Mouse (Mus musculus): ENCODE data around the gene Dct. TPM values are rescaled to one million over a fixed set of nuclear protein-coding genes. Genes with fewer than 3 reads are reported as not detected.

Dct gene
- polyA plus RNA-seq, 1 experiment from 2014 or later, result 1.4 TPM

- Histone ChIP-seq H3K27me3 (ENCODE audit: control insufficient read depth, insufficient read depth, low read length) (no peaks in the 10 kb centered on the region), H3K27ac (ENCODE audit: low read depth, low read length) (no peak overlapping the region), H3K9ac (ENCODE audit: low read depth, low read length) (no peak overlapping the region), H3K9me3 (ENCODE audit: control insufficient read depth, low read length) (no peaks in the 10 kb centered on the region), H3K4me1 (ENCODE audit: control insufficient read depth, insufficient read depth, low read length) (no peaks in the 10 kb centered on the region), H3K4me3 (ENCODE audit: low read length) (no peak overlapping the region), H3K36me3 (ENCODE audit: control insufficient read depth, insufficient read depth, low read length) (no peaks in the 10 kb centered on the region), H3K4me2 (replicated peaks; ENCODE audit: low read depth, low read length) (no peak overlapping the region)
- no peak for ATAC-seq (ENCODE audit: low FRiP score, low TSS enrichment)
- 84% methylated on average over 8 of the region's 8 CpGs for WGBS
Observed at GRCm38 (mm10) chr14:118013237-118013636, 38.8 kb downstream of the Dct start.

GRCm38 (mm10) chr14:118009541-118009940 lies 42.5 kb downstream of the Dct start:
- WGBS, result 70% methylated on average over 9 of the region's 9 CpGs
- H3K27me3 ChIP-seq (ENCODE audit: control insufficient read depth, insufficient read depth, low read length), result no peaks in the 10 kb centered on the region
- no peak overlapping the region for H3K4me2 ChIP-seq (replicated peaks; ENCODE audit: low read depth, low read length)
- H3K4me1 ChIP-seq (ENCODE audit: control insufficient read depth, insufficient read depth, low read length), result no peaks in the 10 kb centered on the region
- no peak overlapping the region for H3K27ac ChIP-seq (ENCODE audit: low read depth, low read length)
- no peak overlapping the region for H3K4me3 ChIP-seq (ENCODE audit: low read length)
- no peaks in the 10 kb centered on the region for H3K36me3 ChIP-seq (ENCODE audit: control insufficient read depth, insufficient read depth, low read length)
- no peaks in the 10 kb centered on the region for H3K9me3 ChIP-seq (ENCODE audit: control insufficient read depth, low read length)
- no peak for ATAC-seq (ENCODE audit: low FRiP score, low TSS enrichment)
- no peak overlapping the region for H3K9ac ChIP-seq (ENCODE audit: low read depth, low read length)

- no peak overlapping the region for H3K4me3 ChIP-seq (ENCODE audit: low read length)
- H3K9ac ChIP-seq (ENCODE audit: low read depth, low read length), result no peak overlapping the region
- ATAC-seq (ENCODE audit: low FRiP score, low TSS enrichment), result 0 out of 2 replicates have a peak, but pooled peaks have one; percentile 20
- no peaks in the 10 kb centered on the region for H3K27me3 ChIP-seq (ENCODE audit: control insufficient read depth, insufficient read depth, low read length)
- no peaks in the 10 kb centered on the region for H3K4me1 ChIP-seq (ENCODE audit: control insufficient read depth, insufficient read depth, low read length)
- 16% methylated on average over 5 of the region's 5 CpGs for WGBS
- H3K9me3 ChIP-seq (ENCODE audit: control insufficient read depth, low read length), result no peaks in the 10 kb centered on the region
- H3K27ac ChIP-seq (ENCODE audit: low read depth, low read length), result no peak overlapping the region
- H3K36me3 ChIP-seq (ENCODE audit: control insufficient read depth, insufficient read depth, low read length), result no peaks in the 10 kb centered on the region
- H3K4me2 ChIP-seq (replicated peaks; ENCODE audit: low read depth, low read length), result no peak overlapping the region
Observed at GRCm38 (mm10) chr14:118005697-118006096, 46.3 kb downstream of the Dct start.

GRCm38 (mm10) chr14:118004434-118004833 lies 47.6 kb downstream of the Dct start:
- ATAC-seq (ENCODE audit: low FRiP score, low TSS enrichment), result no peak
- H3K9ac ChIP-seq (ENCODE audit: low read depth, low read length), result no peak overlapping the region
- no peaks in the 10 kb centered on the region for H3K4me1 ChIP-seq (ENCODE audit: control insufficient read depth, insufficient read depth, low read length)
- H3K27ac ChIP-seq (ENCODE audit: low read depth, low read length), result no peak overlapping the region
- no peaks in the 10 kb centered on the region for H3K36me3 ChIP-seq (ENCODE audit: control insufficient read depth, insufficient read depth, low read length)
- peaks cover 5% of the 10 kb centered on the region; the same call in 1 of the 2 replicates for H3K27me3 ChIP-seq (ENCODE audit: control insufficient read depth, insufficient read depth, low read length)
- H3K4me3 ChIP-seq (ENCODE audit: low read length), result no peak overlapping the region
- no peaks in the 10 kb centered on the region for H3K9me3 ChIP-seq (ENCODE audit: control insufficient read depth, low read length)
- no peak overlapping the region for H3K4me2 ChIP-seq (replicated peaks; ENCODE audit: low read depth, low read length)
- 90% methylated on average over 10 of the region's 10 CpGs for WGBS

GRCm38 (mm10) chr14:117993845-117994244 lies 58.2 kb downstream of the Dct start:
- H3K4me3 ChIP-seq (ENCODE audit: low read length), result no peak overlapping the region
- no peak overlapping the region for H3K9ac ChIP-seq (ENCODE audit: low read depth, low read length)
- no peak overlapping the region for H3K27ac ChIP-seq (ENCODE audit: low read depth, low read length)
- no peak for ATAC-seq (ENCODE audit: low FRiP score, low TSS enrichment)
- no peaks in the 10 kb centered on the region for H3K27me3 ChIP-seq (ENCODE audit: control insufficient read depth, insufficient read depth, low read length)
- no peaks in the 10 kb centered on the region for H3K9me3 ChIP-seq (ENCODE audit: control insufficient read depth, low read length)
- no peaks in the 10 kb centered on the region for H3K36me3 ChIP-seq (ENCODE audit: control insufficient read depth, insufficient read depth, low read length)
- H3K4me1 ChIP-seq (ENCODE audit: control insufficient read depth, insufficient read depth, low read length), result no peaks in the 10 kb centered on the region
- no peak overlapping the region for H3K4me2 ChIP-seq (replicated peaks; ENCODE audit: low read depth, low read length)
- WGBS, result 71% methylated on average over 6 of the region's 6 CpGs

- Histone ChIP-seq H3K36me3 (ENCODE audit: control insufficient read depth, insufficient read depth, low read length) (no peaks in the 10 kb centered on the region), H3K9ac (ENCODE audit: low read depth, low read length) (no peak overlapping the region), H3K4me3 (ENCODE audit: low read length) (no peak overlapping the region), H3K4me1 (ENCODE audit: control insufficient read depth, insufficient read depth, low read length) (no peaks in the 10 kb centered on the region), H3K27me3 (ENCODE audit: control insufficient read depth, insufficient read depth, low read length) (no peaks in the 10 kb centered on the region), H3K27ac (ENCODE audit: low read depth, low read length) (no peak overlapping the region), H3K4me2 (replicated peaks; ENCODE audit: low read depth, low read length) (no peak overlapping the region), H3K9me3 (ENCODE audit: control insufficient read depth, low read length) (no peaks in the 10 kb centered on the region)
- 62% methylated on average over 8 of the region's 8 CpGs for WGBS
- no peak for ATAC-seq (ENCODE audit: low FRiP score, low TSS enrichment)
Observed at GRCm38 (mm10) chr14:117992600-117993256, 59.3 kb downstream of the Dct start.

GRCm38 (mm10) chr14:117990203-117990602 lies 61.8 kb downstream of the Dct start:
- H3K36me3 ChIP-seq (ENCODE audit: control insufficient read depth, insufficient read depth, low read length), result no peaks in the 10 kb centered on the region
- WGBS, result 51% methylated on average over 8 of the region's 8 CpGs
- no peak for ATAC-seq (ENCODE audit: low FRiP score, low TSS enrichment)
- H3K4me3 ChIP-seq (ENCODE audit: low read length), result no peak overlapping the region
- no peak overlapping the region for H3K9ac ChIP-seq (ENCODE audit: low read depth, low read length)
- H3K27me3 ChIP-seq (ENCODE audit: control insufficient read depth, insufficient read depth, low read length), result no peaks in the 10 kb centered on the region
- no peak overlapping the region for H3K27ac ChIP-seq (ENCODE audit: low read depth, low read length)
- no peaks in the 10 kb centered on the region for H3K9me3 ChIP-seq (ENCODE audit: control insufficient read depth, low read length)
- H3K4me1 ChIP-seq (ENCODE audit: control insufficient read depth, insufficient read depth, low read length), result no peaks in the 10 kb centered on the region
- H3K4me2 ChIP-seq (replicated peaks; ENCODE audit: low read depth, low read length), result no peak overlapping the region

- Histone ChIP-seq H3K4me3 (ENCODE audit: low read length) (no peak overlapping the region), H3K27me3 (ENCODE audit: control insufficient read depth, insufficient read depth, low read length) (no peaks in the 10 kb centered on the region), H3K9me3 (ENCODE audit: control insufficient read depth, low read length) (no peaks in the 10 kb centered on the region), H3K27ac (ENCODE audit: low read depth, low read length) (no peak overlapping the region), H3K4me2 (replicated peaks; ENCODE audit: low read depth, low read length) (no peak overlapping the region), H3K36me3 (ENCODE audit: control insufficient read depth, insufficient read depth, low read length) (no peaks in the 10 kb centered on the region), H3K9ac (ENCODE audit: low read depth, low read length) (no peak overlapping the region), H3K4me1 (ENCODE audit: control insufficient read depth, insufficient read depth, low read length) (no peaks in the 10 kb centered on the region)
- no peak for ATAC-seq (ENCODE audit: low FRiP score, low TSS enrichment)
- 87% methylated on average over 10 of the region's 10 CpGs for WGBS
Observed at GRCm38 (mm10) chr14:117988444-117988843, 63.6 kb downstream of the Dct start.

- H3K4me2 ChIP-seq (replicated peaks; ENCODE audit: low read depth, low read length), result no peak overlapping the region
- no peaks in the 10 kb centered on the region for H3K36me3 ChIP-seq (ENCODE audit: control insufficient read depth, insufficient read depth, low read length)
Observed at GRCm38 (mm10) chr14:117981532-117981931, 70.5 kb downstream of the Dct start.

More at GRCm38 (mm10) chr14:117981532-117981931, 70.5 kb downstream of the Dct start:
- no peak overlapping the region for H3K9ac ChIP-seq (ENCODE audit: low read depth, low read length)
- ATAC-seq (ENCODE audit: low FRiP score, low TSS enrichment), result no peak
- H3K4me3 ChIP-seq (ENCODE audit: low read length), result no peak overlapping the region
- H3K27ac ChIP-seq (ENCODE audit: low read depth, low read length), result no peak overlapping the region
- no peaks in the 10 kb centered on the region for H3K9me3 ChIP-seq (ENCODE audit: control insufficient read depth, low read length)
- H3K4me1 ChIP-seq (ENCODE audit: control insufficient read depth, insufficient read depth, low read length), result no peaks in the 10 kb centered on the region
- WGBS, result 97% methylated on average over 10 of the region's 10 CpGs
- H3K27me3 ChIP-seq (ENCODE audit: control insufficient read depth, insufficient read depth, low read length), result no peaks in the 10 kb centered on the region
